Mouse (Mus musculus) splenic B cell, adult 2 months (primary cell): ENCODE measurements around the gene Vmn2r80.
A peak's percentile ranks its signal among the peaks of the same experiment; 100 is the strongest.
"Not testable (repeated sequence)": the region's sequence is repeated elsewhere in the genome, so short reads cannot be mapped to it uniquely, and the experiment has no call there.

Experiments
- DNase-seq: peaks from one replicate; pipeline ENCODE4 v3.0.0-alpha.2; 2011; ENCODE audit warnings: low read depth, low spot score
- H3K27me3 ChIP-seq: 2 replicates; pipeline ENCODE4 v1.6.1; 2012; ENCODE audit warnings: mild to moderate bottlenecking, low read length, moderate library complexity, mixed read lengths; ENCODE audit not compliant: control insufficient read depth, poor library complexity, insufficient read depth, severe bottlenecking
- H3K36me3 ChIP-seq: 2 replicates; pipeline ENCODE4 v1.6.1; 2012; ENCODE audit warnings: mild to moderate bottlenecking, low read length, moderate library complexity, mixed read lengths; ENCODE audit not compliant: control insufficient read depth, poor library complexity, insufficient read depth, severe bottlenecking

The Vmn2r80 gene

GRCm38 (mm10) chr10:79148469-79148868 lies at the start of gene Vmn2r80:
Gene Vmn2r80 (plus strand): TSS chr10:79148769.
- not testable (repeated sequence) for DNase-seq

GRCm38 (mm10) chr10:79106325-79107282 lies 42.0 kb upstream of the Vmn2r80 start:
- H3K36me3 ChIP-seq: no peaks in the 10 kb centered on the region
- no peaks in the 10 kb centered on the region; the same call in 1 of the 2 replicates for H3K27me3 ChIP-seq
- no peak for DNase-seq

More at GRCm38 (mm10) chr10:79148469-79148868, at the start of gene Vmn2r80:
- not testable (repeated sequence) for H3K36me3 ChIP-seq, H3K27me3 ChIP-seq

GRCm38 (mm10) chr10:79107531-79107930 lies 41.0 kb upstream of the Vmn2r80 start:
- H3K36me3 ChIP-seq: no peaks in the 10 kb centered on the region
- H3K27me3 ChIP-seq: no peaks in the 10 kb centered on the region; the same call in 1 of the 2 replicates
- DNase-seq: no peak

- no peaks in the 10 kb centered on the region for H3K36me3 ChIP-seq
- H3K27me3 ChIP-seq: no peaks in the 10 kb centered on the region; the same call in 1 of the 2 replicates
- no peak for DNase-seq
Measured at GRCm38 (mm10) chr10:79109156-79109555, 39.4 kb upstream of the Vmn2r80 start.

GRCm38 (mm10) chr10:79110482-79110881 lies 38.1 kb upstream of the Vmn2r80 start:
- no peak for DNase-seq
- no peaks in the 10 kb centered on the region; the same call in 1 of the 2 replicates for H3K27me3 ChIP-seq

GRCm38 (mm10) chr10:79115085-79115484 lies 33.5 kb upstream of the Vmn2r80 start:
- H3K36me3 ChIP-seq: no peaks in the 10 kb centered on the region
- DNase-seq: no peak
- no peaks in the 10 kb centered on the region for H3K27me3 ChIP-seq

More at GRCm38 (mm10) chr10:79110482-79110881, 38.1 kb upstream of the Vmn2r80 start:
- H3K36me3 ChIP-seq: no peaks in the 10 kb centered on the region

GRCm38 (mm10) chr10:79116125-79116849 lies 32.3 kb upstream of the Vmn2r80 start:
- Histone ChIP-seq H3K36me3 (no peaks in the 10 kb centered on the region), H3K27me3 (no peaks in the 10 kb centered on the region)
- peak; percentile 68 for DNase-seq

- no peaks in the 10 kb centered on the region for H3K27me3 ChIP-seq
- DNase-seq: no peak
- H3K36me3 ChIP-seq: no peaks in the 10 kb centered on the region
Measured at GRCm38 (mm10) chr10:79151602-79152001, 3.0 kb downstream of the Vmn2r80 start.

GRCm38 (mm10) chr10:79199973-79200372 lies 51.4 kb downstream of the Vmn2r80 start:
- not testable (repeated sequence) for H3K27me3 ChIP-seq, H3K36me3 ChIP-seq, DNase-seq

GRCm38 (mm10) chr10:79220432-79220831 lies 71.9 kb downstream of the Vmn2r80 start:
- no peaks in the 10 kb centered on the region for H3K27me3 ChIP-seq
- H3K36me3 ChIP-seq: no peaks in the 10 kb centered on the region
- no peak for DNase-seq

GRCm38 (mm10) chr10:79221606-79222005 lies 73.0 kb downstream of the Vmn2r80 start:
- Histone ChIP-seq H3K27me3 (no peaks in the 10 kb centered on the region), H3K36me3 (no peaks in the 10 kb centered on the region)
- no peak for DNase-seq

- no peak for DNase-seq
- Histone ChIP-seq H3K27me3 (no peaks in the 10 kb centered on the region), H3K36me3 (no peaks in the 10 kb centered on the region)
Measured at GRCm38 (mm10) chr10:79222214-79222613, 73.6 kb downstream of the Vmn2r80 start.
